Mouse (Mus musculus) embryo, embryonic 10.5 days (tissue): ENCODE data around the gene Fam72a.
A peak's percentile ranks its signal among the peaks of the same experiment; 100 is the strongest.

Experiments used
- DNase-seq: peaks from one replicate; pipeline ENCODE4 v3.0.0-alpha.2; 2015; ENCODE audit warnings: low spot score

The Fam72a gene

GRCm38 (mm10) chr1:131527281-131528080 is at the start of gene Fam72a, which contains the start of gene Srgap2:
TSS of gene Fam72a (plus strand) at chr1:131527903.
TSS of gene Srgap2 (minus strand) at chr1:131527352.
- DNase-seq: peak; percentile 99

- peak; percentile 63 for DNase-seq
Observed at GRCm38 (mm10) chr1:131478770-131479305, 48.9 kb upstream of the Fam72a start.

GRCm38 (mm10) chr1:131481391-131481790 is 46.3 kb upstream of the Fam72a start:
- DNase-seq: no peak

- DNase-seq: no peak
Observed at GRCm38 (mm10) chr1:131482242-131482641, 45.5 kb upstream of the Fam72a start.

GRCm38 (mm10) chr1:131486094-131486850 is 41.4 kb upstream of the Fam72a start:
- no peak for DNase-seq

GRCm38 (mm10) chr1:131489312-131489711 is 38.4 kb upstream of the Fam72a start:
- no peak for DNase-seq

GRCm38 (mm10) chr1:131491579-131491978 is 36.1 kb upstream of the Fam72a start:
- no peak for DNase-seq

- DNase-seq: no peak
Observed at GRCm38 (mm10) chr1:131492360-131492759, 35.3 kb upstream of the Fam72a start.

- no peak for DNase-seq
Observed at GRCm38 (mm10) chr1:131493966-131494898, 33.5 kb upstream of the Fam72a start.

- DNase-seq: no peak
Observed at GRCm38 (mm10) chr1:131498231-131498630, 29.5 kb upstream of the Fam72a start.

GRCm38 (mm10) chr1:131501681-131502080 is 26.0 kb upstream of the Fam72a start:
- no peak for DNase-seq

- no peak for DNase-seq
Observed at GRCm38 (mm10) chr1:131511131-131511530, 16.6 kb upstream of the Fam72a start.

GRCm38 (mm10) chr1:131511661-131512500 is 15.8 kb upstream of the Fam72a start:
- DNase-seq: no peak

GRCm38 (mm10) chr1:131513136-131513535 is 14.6 kb upstream of the Fam72a start:
- DNase-seq: no peak

GRCm38 (mm10) chr1:131514197-131514596 is 13.5 kb upstream of the Fam72a start:
- peak; percentile 17 for DNase-seq

GRCm38 (mm10) chr1:131516588-131516987 is 11.1 kb upstream of the Fam72a start:
- DNase-seq: no peak

- DNase-seq: peak; percentile 14
Observed at GRCm38 (mm10) chr1:131523794-131524193, 3.9 kb upstream of the Fam72a start.

GRCm38 (mm10) chr1:131525101-131525585 is 2.6 kb upstream of the Fam72a start:
- DNase-seq: peak; percentile 59

- peak; percentile 69 for DNase-seq
Observed at GRCm38 (mm10) chr1:131525586-131526271, 2.0 kb upstream of the Fam72a start.
